Mouse (Mus musculus): ENCODE measurements around the gene Retn. TPM values are rescaled to one million over a fixed set of nuclear protein-coding genes. Genes with fewer than 3 reads are reported as not detected.

The Retn gene
- polyA plus RNA-seq, 1 experiment from 2014 or later, result not detected

Other genes with a start within 250 kb of the Retn start
- gene Pex11g, start 188.1 kb upstream of the Retn start, polyA plus RNA-seq (2014; fragmentation: Nextera tagmentation; extraction: Ambion mirVana), result 3.9 and 6.2 TPM in 2 replicates
- gene Tex45, start 184.9 kb upstream of the Retn start, polyA plus RNA-seq (2014; fragmentation: Nextera tagmentation; extraction: Ambion mirVana), result not detected in 2 replicates
- 29.6 and 32.3 TPM in 2 replicates for gene Zfp358, start 162.6 kb upstream of the Retn start, polyA plus RNA-seq (2014; fragmentation: Nextera tagmentation; extraction: Ambion mirVana)
- gene Mcoln1, start 155.3 kb upstream of the Retn start, polyA plus RNA-seq (2014; fragmentation: Nextera tagmentation; extraction: Ambion mirVana), result 34.3 and 39.0 TPM in 2 replicates
- gene Pnpla6, start 140.4 kb upstream of the Retn start, polyA plus RNA-seq (2014; fragmentation: Nextera tagmentation; extraction: Ambion mirVana), result 24.6 and 27.2 TPM in 2 replicates
- gene C330021F23Rik, start 87.8 kb upstream of the Retn start, polyA plus RNA-seq (2014; fragmentation: Nextera tagmentation; extraction: Ambion mirVana), result 1.2 and 1.6 TPM in 2 replicates
- 14.9 and 15.3 TPM in 2 replicates for gene Camsap3, start 68.5 kb upstream of the Retn start, polyA plus RNA-seq (2014; fragmentation: Nextera tagmentation; extraction: Ambion mirVana)
- gene Xab2, start 34.5 kb upstream of the Retn start, polyA plus RNA-seq (2014; fragmentation: Nextera tagmentation; extraction: Ambion mirVana), result 49.7 and 53.9 TPM in 2 replicates
- gene Pet100, start 34.2 kb upstream of the Retn start, polyA plus RNA-seq (2014; fragmentation: Nextera tagmentation; extraction: Ambion mirVana), result 92.0 and 106 TPM in 2 replicates
- 0.56 TPM in 1 of 2 replicates, not detected in the other for gene Pcp2, start 30.2 kb upstream of the Retn start, polyA plus RNA-seq (2014; fragmentation: Nextera tagmentation; extraction: Ambion mirVana)
- 92.1 and 103 TPM in 2 replicates for gene Stxbp2, start 24.8 kb upstream of the Retn start, polyA plus RNA-seq (2014; fragmentation: Nextera tagmentation; extraction: Ambion mirVana)
- 0.27 and 0.62 TPM in 2 replicates for gene Mcemp1, start 10.0 kb downstream of the Retn start, polyA plus RNA-seq (2014; fragmentation: Nextera tagmentation; extraction: Ambion mirVana)
- 15.2 and 19.4 TPM in 2 replicates for gene Fcor, start 16.6 kb downstream of the Retn start, polyA plus RNA-seq (2014; fragmentation: Nextera tagmentation; extraction: Ambion mirVana)
- 27.5 and 30.6 TPM in 2 replicates for gene Trappc5, start 20.5 kb downstream of the Retn start, polyA plus RNA-seq (2014; fragmentation: Nextera tagmentation; extraction: Ambion mirVana)
- gene Fcer2a, start 38.4 kb downstream of the Retn start, polyA plus RNA-seq (2014; fragmentation: Nextera tagmentation; extraction: Ambion mirVana), result not detected in 2 replicates
- not detected in 2 replicates for gene Clec4g, start 64.9 kb downstream of the Retn start, polyA plus RNA-seq (2014; fragmentation: Nextera tagmentation; extraction: Ambion mirVana)
- not detected in 2 replicates for gene Cd209a, start 93.2 kb downstream of the Retn start, polyA plus RNA-seq (2014; fragmentation: Nextera tagmentation; extraction: Ambion mirVana)
- gene Cd209e, start 198.5 kb downstream of the Retn start, polyA plus RNA-seq (2014; fragmentation: Nextera tagmentation; extraction: Ambion mirVana), result not detected in 2 replicates
- not detected in 2 replicates for gene Cd209d, start 222.8 kb downstream of the Retn start, polyA plus RNA-seq (2014; fragmentation: Nextera tagmentation; extraction: Ambion mirVana)

Measured in stomach, embryonic 14.5 days (tissue).